In genomic region chr5:30665968-30666367, GRCm38 (mm10) we compare ENCODE assay signal across 8 mouse cellular contexts. TPM values are rescaled to one million over a fixed set of nuclear protein-coding genes. Genes with fewer than 3 reads are reported as not detected.
DNase-seq lines count a peak whose midpoint lies in the region; ATAC-seq lines count a peak whose summit lies in the region.

No protein-coding gene starts in this region.

- DNase-seq in kidney, adult 8-10 months, result no peak
- peak; percentile 6 for DNase-seq in NIH3T3 (ENCODE audit: low read depth)
- no peak for DNase-seq in urinary bladder, postnatal 10 days (ENCODE audit: low spot score)
- no peak for DNase-seq in adrenal gland, adult 8-10 months
- no peak for DNase-seq in thymus, postnatal 10 days (ENCODE audit: low spot score in 2 of 2)

- no peaks in the 10 kb centered on the region for H3K9me3 ChIP-seq in kidney, embryonic 16.5 days (ENCODE audit: low read length)
- no peaks in the 10 kb centered on the region for H3K9me3 ChIP-seq in forebrain, embryonic 15.5 days
- H3K9me3 ChIP-seq in liver, embryonic 12.5 days (replicated peaks), result no peaks in the 10 kb centered on the region; the same call in 1 of the 2 replicates

- peak overlapping the region; percentile 70 for H3K9ac ChIP-seq in kidney, embryonic 16.5 days (replicated peaks; ENCODE audit: low read length)
- H3K9ac ChIP-seq in forebrain, embryonic 15.5 days (replicated peaks), result peak overlapping the region; percentile 22; the same call in 1 of the 2 replicates
- peak overlapping the region; percentile 89 for H3K9ac ChIP-seq in liver, embryonic 12.5 days

- H3K4me1 ChIP-seq in kidney, embryonic 16.5 days (ENCODE audit: insufficient read depth, low read length), result peaks cover 22% of the 10 kb centered on the region
- peaks cover 28% of the 10 kb centered on the region for H3K4me1 ChIP-seq in forebrain, embryonic 15.5 days
- H3K4me1 ChIP-seq in liver, embryonic 12.5 days, result peaks cover 38% of the 10 kb centered on the region

- H3K4me3 ChIP-seq in kidney, embryonic 16.5 days (ENCODE audit: low read length), result peak overlapping the region; percentile 93
- peak overlapping the region; percentile 76 for H3K4me3 ChIP-seq in forebrain, embryonic 15.5 days
- peak overlapping the region; percentile 75 for H3K4me3 ChIP-seq in liver, embryonic 12.5 days

- peaks cover 10% of the 10 kb centered on the region for H3K36me3 ChIP-seq in kidney, embryonic 16.5 days (ENCODE audit: insufficient read depth, low read length)
- no peaks in the 10 kb centered on the region for H3K36me3 ChIP-seq in forebrain, embryonic 15.5 days
- H3K36me3 ChIP-seq in liver, embryonic 12.5 days, result peaks cover 29% of the 10 kb centered on the region

- H3K27me3 ChIP-seq in kidney, embryonic 16.5 days (ENCODE audit: insufficient read depth, low read length), result no peaks in the 10 kb centered on the region
- no peaks in the 10 kb centered on the region for H3K27me3 ChIP-seq in forebrain, embryonic 15.5 days
- no peaks in the 10 kb centered on the region for H3K27me3 ChIP-seq in liver, embryonic 12.5 days (replicated peaks)

- 51% methylated on average over 6 of the region's 6 CpGs for WGBS in kidney, embryonic 16.5 days
- 62% methylated on average over 6 of the region's 6 CpGs for whole genome bisulfite sequencing in forebrain, embryonic 15.5 days
- WGBS in liver, embryonic 12.5 days (ENCODE audit: insufficient replicate concordance), result 49% methylated on average over 6 of the region's 6 CpGs

- peak overlapping the region; percentile 92 for H3K27ac ChIP-seq in kidney, embryonic 16.5 days (ENCODE audit: low read length)
- peak overlapping the region; percentile 49; the same call in 1 of the 2 replicates for H3K27ac ChIP-seq in forebrain, embryonic 15.5 days (replicated peaks)
- H3K27ac ChIP-seq in liver, embryonic 12.5 days, result peak overlapping the region; percentile 86

- H3K4me2 ChIP-seq in kidney, embryonic 16.5 days (replicated peaks; ENCODE audit: low read depth, low read length), result peak overlapping the region; percentile 60
- H3K4me2 ChIP-seq in forebrain, embryonic 15.5 days (replicated peaks), result peak overlapping the region; percentile 78
- H3K4me2 ChIP-seq in liver, embryonic 12.5 days, result peak overlapping the region; percentile 78

- ATAC-seq in kidney, embryonic 16.5 days (ENCODE audit: low FRiP score, low TSS enrichment), result no peak
- no peak for ATAC-seq in forebrain, embryonic 15.5 days (replicated peaks)
- ATAC-seq in liver, embryonic 12.5 days, result no peak

RNA-seq across cellular contexts. Expression of gene Cenpa, which starts 0.6 kb away (rescaled TPM):
- 266 and 282 TPM in 2 replicates for polyA plus RNA-seq in kidney, embryonic 16.5 days (2015; fragmentation: Nextera tagmentation; extraction: Ambion mirVana)
- 128 and 151 TPM in 2 replicates for polyA plus RNA-seq in forebrain, embryonic 15.5 days (2015; fragmentation: Nextera tagmentation; extraction: Ambion mirVana)
- polyA plus RNA-seq in liver, embryonic 12.5 days (2016; fragmentation: Nextera tagmentation; extraction: Ambion mirVana), result 259 and 265 TPM in 2 replicates
- 10 to 100 TPM in 2 of 4 experiments, 1 to 10 TPM in 2; 4.3 to 11.4 (median 8.5) TPM for total RNA-seq in adrenal gland, adult 8-10 months (2022)

RNA-seq across cellular contexts. Expression of gene Slc35f6, which starts 18.2 kb away (rescaled TPM):
- polyA plus RNA-seq in kidney, embryonic 16.5 days (2015; fragmentation: Nextera tagmentation; extraction: Ambion mirVana), result 31.0 and 33.9 TPM in 2 replicates
- 28.0 and 31.1 TPM in 2 replicates for polyA plus RNA-seq in forebrain, embryonic 15.5 days (2015; fragmentation: Nextera tagmentation; extraction: Ambion mirVana)
- 10.3 and 12.1 TPM in 2 replicates for polyA plus RNA-seq in liver, embryonic 12.5 days (2016; fragmentation: Nextera tagmentation; extraction: Ambion mirVana)
- 10 to 100 TPM; 39.8 to 60.3 (median 49.4) TPM for total RNA-seq in adrenal gland, adult 8-10 months (2022)

RNA-seq across cellular contexts. Expression of gene Dpysl5, which starts 45.4 kb away (rescaled TPM):
- polyA plus RNA-seq in kidney, embryonic 16.5 days (2015; fragmentation: Nextera tagmentation; extraction: Ambion mirVana), result 5.4 and 7.1 TPM in 2 replicates
- polyA plus RNA-seq in forebrain, embryonic 15.5 days (2015; fragmentation: Nextera tagmentation; extraction: Ambion mirVana), result 216 and 226 TPM in 2 replicates
- 0.20 and 0.36 TPM in 2 replicates for polyA plus RNA-seq in liver, embryonic 12.5 days (2016; fragmentation: Nextera tagmentation; extraction: Ambion mirVana)
- total RNA-seq in adrenal gland, adult 8-10 months (2022), result 1 to 10 TPM; 1.5 to 4.0 (median 2.7) TPM

Comparison
In these comparisons a context has a peak if more than half of its experiments do, and no peak if none do; other contexts are left out.
1. H3K9ac ChIP-seq: peak in every context shown above with its lines; median percentile 89 in liver, embryonic 12.5 days; 70 in kidney, embryonic 16.5 days; 22 in forebrain, embryonic 15.5 days.
2. RNA of gene Dpysl5, which starts 45.4 kb away (polyA plus RNA-seq): 216 to 226 TPM in forebrain, embryonic 15.5 days; 5.4 to 7.1 TPM in kidney, embryonic 16.5 days and 0.20 to 0.36 TPM in liver, embryonic 12.5 days; every median in the first group is over 10 times any median in the second.
3. Peak in every context shown above with its lines, with median percentiles within 50 percentile points of each other: H3K27ac ChIP-seq, H3K4me2 ChIP-seq and H3K4me3 ChIP-seq.